Mouse (Mus musculus) lung, adult 2 months (tissue): ENCODE data around the gene Hmgb1.

ENCODE experiments used
- CTCF ChIP-seq: fragments of 200-500 bp; IDR thresholded peaks from 2 replicates; pipeline ENCODE4 v1.5.1; 2011; ENCODE audit warnings: mild to moderate bottlenecking, low read length, control low read depth; ENCODE audit not compliant: insufficient read depth
- POLR2A ChIP-seq: fragments of 200-500 bp; IDR thresholded peaks from 2 replicates; pipeline ENCODE4 v1.6.1; 2011; ENCODE audit warnings: low read depth, mild to moderate bottlenecking, control low read depth, low read length, borderline replicate concordance; ENCODE audit errors: extremely low read depth

DNA sequence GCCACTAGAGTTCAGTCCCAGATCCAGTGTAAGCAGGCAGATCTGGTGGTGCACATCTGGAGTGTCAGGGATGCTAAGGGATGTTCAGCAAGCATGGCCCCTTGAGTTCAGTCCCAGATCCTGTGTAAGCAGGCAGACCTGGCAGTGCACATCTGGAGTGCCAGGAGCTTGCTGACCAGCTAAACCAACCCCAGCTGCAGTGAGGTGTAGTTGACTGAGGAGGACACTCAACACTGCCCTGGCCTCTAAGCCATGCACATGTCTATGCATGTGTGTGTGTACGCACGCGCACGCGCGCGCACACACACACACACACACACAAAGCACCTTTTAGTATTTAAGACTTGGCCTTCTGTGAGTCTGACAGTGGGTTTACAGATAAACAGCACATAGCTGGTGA is 31.3 kb upstream of the Hmgb1 start:
- no peak for TF ChIP-seq CTCF
- TF ChIP-seq POLR2A: no peak
